Mouse (Mus musculus) liver, embryonic 14.5 days (tissue): ENCODE measurements at regions not wholly inside any gene's neighbourhood (a gene's known extent, or its start where the extent isn't known, plus 50 kb on each side); places are given as distances from the start of the nearest gene placed in this dataset.

Experiments used
- CTCF ChIP-seq: IDR thresholded peaks from 2 replicates; pipeline ENCODE4 v1.5.1; 2016; ENCODE audit warnings: antibody characterized with exemption, low read depth, control low read depth
- EP300 ChIP-seq: IDR thresholded peaks from 2 replicates; pipeline ENCODE4 v1.6.1; 2016; ENCODE audit warnings: antibody characterized with exemption, low read depth

GRCm38 (mm10) chr8:15670722-15671121, 624.8 kb upstream of the BB014433 start:
- TF ChIP-seq CTCF (no peak), EP300 (no peak)
